ENCODE assay signal across 13 mouse cellular contexts in the genomic region with DNA sequence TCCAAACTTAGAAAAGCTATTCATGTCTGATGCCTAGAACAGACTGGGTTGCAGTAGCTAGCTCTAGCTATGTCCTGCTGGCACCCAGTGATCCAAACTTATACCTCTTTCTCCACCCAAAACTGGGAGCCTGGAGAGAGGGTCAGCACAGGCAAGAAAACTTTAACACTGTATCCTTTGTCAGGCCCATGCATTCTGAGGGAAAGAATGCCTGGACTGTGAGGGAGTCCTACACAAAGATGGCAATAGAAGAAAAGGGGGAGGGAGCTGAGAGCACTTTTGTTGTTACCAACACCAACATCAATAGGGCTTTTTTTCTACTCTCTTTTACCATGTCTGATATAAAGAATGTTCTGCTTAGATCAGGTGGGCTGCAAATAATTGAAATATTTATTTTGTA. TPM values are rescaled to one million over a fixed set of nuclear protein-coding genes. Genes with fewer than 3 reads are reported as not detected.
"Had no signal": no experiment of that assay in that cellular context is flagged by ENCODE, and none has a peak within 500 bp of the region (broad histone marks: within the 10 kb centered on the region; RNA-seq: fewer than 3 reads in every experiment).

No protein-coding gene starts in this region.

- H3K4me3 ChIP-seq: liver, embryonic 15.5 days had no signal

- DNase-seq: kidney, adult 18-20 months; kidney, postnatal 10 days; kidney, postnatal 4 days; lung, embryonic 14.5 days; lung, postnatal 10 days; lung, postnatal 4 days; right cerebral cortex, adult 18-20 months; right cerebral cortex, postnatal 25 days had no signal

- H3K9me3 ChIP-seq: liver, embryonic 15.5 days had no signal

- H3K9ac ChIP-seq: liver, embryonic 15.5 days; lung, embryonic 14.5 days had no signal

- H3K36me3 ChIP-seq: liver, embryonic 15.5 days had no signal

- H3K4me2 ChIP-seq: liver, embryonic 11.5 days; liver, embryonic 15.5 days; lung, embryonic 14.5 days; midbrain, embryonic 11.5 days had no signal

- H3K27ac ChIP-seq: liver, embryonic 15.5 days had no signal

- H3K27me3 ChIP-seq: liver, embryonic 15.5 days had no signal

- H3K4me1 ChIP-seq: liver, embryonic 15.5 days had no signal

- ATAC-seq: midbrain, embryonic 16.5 days had no signal

RNA-seq across cellular contexts. Expression of gene Ugt8a, which starts 55.4 kb away (rescaled TPM):
- polyA plus RNA-seq: small intestine, adult 2 months had no signal
